Mouse (Mus musculus) liver, embryonic 14.5 days (tissue): ENCODE measurements around the gene Crispld2. TPM values are rescaled to one million over a fixed set of nuclear protein-coding genes. Genes with fewer than 3 reads are reported as not detected.

Experiments used
- ATAC-seq: fragments of 200-750 bp; cut with Nextera tagmentation; 2 replicates; pipeline ENCODE4 v1.8.0; 2017; ENCODE audit warnings: moderate number of reproducible peaks, mild to moderate bottlenecking, moderate library complexity; ENCODE audit not compliant: insufficient read depth
- DNase-seq, 3 experiments: peaks; one replicate each; pipeline ENCODE4 v3.0.0-alpha.2; 2012 to 2013; ENCODE audit warnings: low read depth in 3 of 3, low spot score in 3 of 3
- H3K27ac ChIP-seq: fragments of 300-500 bp; sonication (generic); 2 replicates; pipeline ENCODE4 v1.5.1; 2014; ENCODE audit warnings: moderate library complexity, mild to moderate bottlenecking, control low read depth, inconsistent platforms
- H3K27me3 ChIP-seq: fragments of 300-500 bp; sonication (generic); 2 replicates; pipeline ENCODE4 v1.6.1; 2014; ENCODE audit warnings: mild to moderate bottlenecking, low read length, moderate library complexity; ENCODE audit not compliant: control insufficient read depth, insufficient read depth
- H3K36me3 ChIP-seq: fragments of 300-500 bp; sonication (generic); replicated peaks from 2 replicates; pipeline ENCODE4 v1.6.1; 2014; ENCODE audit warnings: low read depth; ENCODE audit not compliant: control insufficient read depth, insufficient read depth
- H3K4me1 ChIP-seq, 2 experiments: fragments of 200-500 bp in 1 of 2; fragments of 300-500 bp in 1 of 2; sonication (generic) in 1 of 2; replicated peaks; 2 replicates each; pipeline ENCODE4 v1.6.1; 2012 to 2014; ENCODE audit warnings: antibody characterized with exemption in 1 of 2, inconsistent platforms in 1 of 2, low read length in 1 of 2; ENCODE audit not compliant: control insufficient read depth in 2 of 2, insufficient read depth in 2 of 2
- H3K4me2 ChIP-seq: fragments of 300-500 bp; sonication (generic); 2 replicates; pipeline ENCODE4 v1.6.1; 2014; ENCODE audit warnings: low read depth, mild to moderate bottlenecking, control low read depth, moderate library complexity
- H3K4me3 ChIP-seq, 2 experiments: fragments of 200-500 bp in 1 of 2; fragments of 300-500 bp in 1 of 2; sonication (generic) in 1 of 2; 2 replicates each; pipeline ENCODE4 v1.5.1; 2012 to 2014; ENCODE audit warnings: low read depth in 2 of 2, low read length in 2 of 2, mild to moderate bottlenecking in 2 of 2, control low read depth in 1 of 2, inconsistent platforms in 1 of 2, moderate library complexity in 1 of 2; ENCODE audit not compliant: insufficient read depth in 1 of 2
- H3K9ac ChIP-seq: fragments of 300-500 bp; sonication (generic); replicated peaks from 2 replicates; pipeline ENCODE4 v1.6.1; 2014; ENCODE audit warnings: mild to moderate bottlenecking, control low read depth, moderate library complexity
- H3K9me3 ChIP-seq: fragments of 300-500 bp; sonication (generic); 2 replicates; pipeline ENCODE4 v1.6.1; 2016; ENCODE audit warnings: low read length, mixed read lengths; ENCODE audit not compliant: control insufficient read depth
- CTCF ChIP-seq: IDR thresholded peaks from 2 replicates; pipeline ENCODE4 v1.5.1; 2016; ENCODE audit warnings: antibody characterized with exemption, low read depth, control low read depth
- EP300 ChIP-seq: IDR thresholded peaks from 2 replicates; pipeline ENCODE4 v1.6.1; 2016; ENCODE audit warnings: antibody characterized with exemption, low read depth
- WGBS: fragments of 180-500 bp; shearing (Covaris S2); extraction: QIAGEN DNeasy Blood & Tissue Kit; methylation state at CpG from one replicate; pipeline ENCODE4 v1.1.7; 2014; ENCODE audit not compliant: insufficient replicate concordance; 5-methylcytosine and 5-hydroxymethylcytosine counted together
- polyA plus RNA-seq, 2 experiments: library from polyadenylated mRNA; depleted of rRNA in 1 of 2; stranded (reverse) in 1 of 2; unstranded in 1 of 2; fragments of >200 nt; fragmentation: Nextera tagmentation in 1 of 2; extraction: Ambion mirVana in 1 of 2; gene quantifications; 2 replicates each; pipeline versions ENCODE4 v1.2.1 to v1.2.3; 2012 to 2014

The Crispld2 gene
- polyA plus RNA-seq, 2 experiments = 0.30 to 0.47 TPM

DNA sequence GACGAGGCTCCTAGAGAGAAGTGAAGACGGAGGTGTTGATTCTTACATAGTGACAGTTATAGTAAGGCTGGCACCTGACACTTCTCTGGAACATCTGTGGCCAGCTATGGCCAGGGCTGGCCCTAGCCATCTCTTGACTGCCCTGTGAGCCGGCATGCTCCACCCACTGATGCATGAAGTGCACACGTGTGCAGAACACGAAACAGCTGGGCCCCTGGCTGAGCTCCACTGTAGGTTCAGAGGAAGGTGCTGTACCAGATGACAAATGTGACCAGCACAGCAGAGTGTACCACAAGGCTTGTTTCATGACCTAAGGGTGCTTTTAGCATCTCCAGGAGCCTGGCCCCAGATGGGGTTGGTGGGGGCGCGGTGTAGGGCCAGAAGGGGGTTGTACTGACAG, 1.9 kb downstream of the Crispld2 start:
- Histone ChIP-seq H3K4me2 (no peak overlapping the region), H3K27ac (no peak overlapping the region), H3K27me3 (peaks cover 16% of the 10 kb centered on the region), H3K36me3 (no peaks in the 10 kb centered on the region), H3K9me3 (no peaks in the 10 kb centered on the region), H3K4me3 (no peak overlapping the region), H3K4me1 (no peaks in the 10 kb centered on the region), H3K9ac (no peak overlapping the region)
- ATAC-seq = no peak
- no peak for DNase-seq
- WGBS = 64% methylated on average over 7 of the region's 7 CpGs
- TF ChIP-seq CTCF (no peak), EP300 (no peak)

DNA sequence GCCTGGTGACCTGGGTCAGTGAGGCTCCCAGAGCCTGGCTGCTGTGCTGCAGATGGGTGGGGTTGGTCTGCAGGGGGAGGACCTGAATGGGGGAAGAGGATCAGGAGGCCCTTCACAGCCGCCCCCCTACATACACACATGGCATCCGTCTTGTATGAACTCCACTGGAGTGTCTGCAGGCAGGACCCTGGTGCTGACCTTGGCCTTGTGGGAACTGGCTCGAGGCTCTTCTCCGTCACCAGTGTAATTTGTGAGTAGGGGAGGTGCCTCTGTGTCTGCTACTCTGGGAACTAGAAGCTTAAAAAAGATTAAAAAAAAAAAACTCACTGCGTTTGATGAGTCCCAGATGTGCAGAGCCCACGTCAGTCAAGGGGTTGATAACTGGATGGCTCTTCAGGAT, 2.3 kb downstream of the Crispld2 start:
- no peak for ATAC-seq
- Histone ChIP-seq H3K36me3 (no peaks in the 10 kb centered on the region), H3K4me2 (no peak overlapping the region), H3K27ac (no peak overlapping the region), H3K9ac (no peak overlapping the region), H3K27me3 (peaks cover 16% of the 10 kb centered on the region), H3K4me1 (no peaks in the 10 kb centered on the region), H3K4me3 (no peak overlapping the region), H3K9me3 (no peaks in the 10 kb centered on the region)
- WGBS = 45% methylated on average over 6 of the region's 6 CpGs
- DNase-seq = no peak
- TF ChIP-seq CTCF (no peak), EP300 (no peak)

DNA sequence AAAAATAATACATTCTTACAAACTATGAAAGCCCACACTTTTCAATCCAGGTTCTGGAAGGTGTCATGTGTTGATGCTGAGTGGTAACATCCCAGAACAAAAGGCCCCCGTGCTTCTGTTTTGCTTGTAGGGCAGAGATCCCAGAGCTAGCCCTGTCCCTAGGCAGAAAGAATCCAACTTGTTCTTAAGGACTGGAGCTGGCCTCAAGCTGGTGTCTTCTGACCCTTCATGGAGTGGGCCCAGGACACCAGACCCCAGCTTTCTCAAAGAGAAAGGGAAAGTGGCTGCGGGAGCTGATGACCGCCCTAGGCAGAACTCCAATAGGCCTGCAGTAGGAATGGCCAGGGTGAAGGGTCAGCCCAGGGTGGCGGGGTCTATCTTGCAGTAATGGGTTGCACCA, 5.0 kb downstream of the Crispld2 start:
- TF ChIP-seq CTCF = no peak
- no peak for TF ChIP-seq EP300
- DNase-seq (no peak), ATAC-seq (no peak)
- H3K27ac ChIP-seq = no peak overlapping the region
- no peak overlapping the region for H3K4me2 ChIP-seq
- H3K9me3 ChIP-seq = no peaks in the 10 kb centered on the region
- no peaks in the 10 kb centered on the region for H3K36me3 ChIP-seq
- peaks cover 9% of the 10 kb centered on the region for H3K27me3 ChIP-seq
- H3K4me1 ChIP-seq = no peaks in the 10 kb centered on the region
- H3K4me3 ChIP-seq = no peak overlapping the region
- WGBS = 72% methylated on average over 4 of the region's 4 CpGs
- no peak overlapping the region for H3K9ac ChIP-seq

DNA sequence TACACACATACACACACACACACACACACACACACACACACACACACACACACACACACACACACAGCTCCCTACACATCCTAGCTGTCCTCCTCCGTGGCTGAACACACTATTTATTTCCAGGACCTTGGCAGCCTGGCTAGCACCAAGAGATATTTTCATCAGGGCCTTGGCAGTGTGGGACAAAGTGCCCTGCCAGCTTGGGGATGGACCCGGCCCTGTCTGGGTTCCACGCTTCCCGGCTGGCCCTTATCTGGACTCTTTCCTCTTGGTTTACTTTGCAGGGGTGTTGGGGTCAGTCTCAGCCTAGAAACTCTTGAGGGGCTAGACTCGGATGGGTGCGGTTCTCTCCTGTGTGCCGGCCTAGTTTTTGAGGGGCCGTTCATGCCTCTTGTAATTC, 8.2 kb downstream of the Crispld2 start:
- no peak for ATAC-seq
- H3K27ac ChIP-seq = no peak overlapping the region
- WGBS = 62% methylated on average over 8 of the region's 8 CpGs

DNA sequence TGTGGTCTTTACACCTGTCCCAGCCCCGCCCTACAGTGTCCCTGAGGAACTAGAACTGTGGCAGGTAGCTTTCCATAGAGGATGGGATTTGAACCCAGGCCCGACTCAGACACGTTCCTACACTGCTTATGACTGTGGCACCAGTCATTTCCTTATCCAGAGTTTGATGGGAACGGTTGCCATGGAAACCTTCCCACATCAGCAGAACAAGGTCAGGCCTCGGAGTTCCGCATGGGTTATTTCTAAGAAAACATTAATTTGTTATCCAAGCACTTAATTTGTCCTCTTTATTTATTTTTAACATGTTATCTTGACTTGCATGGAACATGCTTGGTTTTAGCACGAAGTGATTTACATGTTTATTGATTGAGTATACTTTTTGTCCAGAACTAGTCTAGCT, 9.5 kb downstream of the Crispld2 start:
- no peaks in the 10 kb centered on the region for H3K27me3 ChIP-seq
- ATAC-seq (no peak), DNase-seq (no peak)
- no peaks in the 10 kb centered on the region for H3K9me3 ChIP-seq
- no peak overlapping the region for H3K4me2 ChIP-seq
- H3K9ac ChIP-seq = no peak overlapping the region
- H3K36me3 ChIP-seq = no peaks in the 10 kb centered on the region
- no peak overlapping the region for H3K27ac ChIP-seq
- WGBS = 56% methylated on average over 7 of the region's 7 CpGs
- TF ChIP-seq EP300 = no peak
- no peak for TF ChIP-seq CTCF
- H3K4me3 ChIP-seq = no peak overlapping the region
- H3K4me1 ChIP-seq = no peaks in the 10 kb centered on the region

More for the DNA sequence above, 8.2 kb downstream of the Crispld2 start:
- Histone ChIP-seq H3K9ac (no peak overlapping the region), H3K4me3 (no peak overlapping the region), H3K27me3 (no peaks in the 10 kb centered on the region), H3K9me3 (no peaks in the 10 kb centered on the region), H3K4me2 (no peak overlapping the region), H3K4me1 (no peaks in the 10 kb centered on the region), H3K36me3 (no peaks in the 10 kb centered on the region)
- DNase-seq = no peak
- TF ChIP-seq EP300 (no peak), CTCF (no peak)
